Comparison of ENCODE assay signal across 15 mouse cellular contexts in the genomic region with DNA sequence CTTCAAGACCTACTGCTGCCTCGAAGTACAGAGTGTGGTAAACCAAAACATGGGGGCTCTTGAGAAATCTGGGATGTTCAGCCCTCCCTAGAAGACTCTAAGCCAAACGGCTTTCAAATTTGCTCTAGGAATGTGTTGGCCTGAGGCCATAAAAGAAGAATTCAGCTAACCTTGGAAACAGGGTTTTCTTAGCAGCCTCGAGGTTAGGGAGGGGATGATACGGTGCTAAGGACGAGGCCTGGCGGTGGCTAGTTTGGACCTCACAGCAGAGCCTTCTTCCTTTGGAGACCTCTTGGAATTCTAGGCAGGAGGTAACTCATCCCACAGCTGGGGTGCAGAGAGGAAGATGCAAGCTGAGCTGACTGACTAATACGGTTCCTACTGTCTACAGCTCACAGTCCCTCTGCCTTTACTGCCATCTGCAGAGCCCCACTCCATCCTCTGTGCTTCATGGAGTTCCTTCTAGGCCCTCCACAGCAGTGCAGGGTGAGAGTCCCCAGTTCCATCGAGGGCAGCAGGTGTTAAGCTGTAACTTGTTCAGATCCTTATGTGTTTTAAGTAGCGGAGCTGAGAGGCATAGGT. TPM values are rescaled to one million over a fixed set of nuclear protein-coding genes. Genes with fewer than 3 reads are reported as not detected.
DNase-seq lines count a peak whose midpoint lies in the region; ATAC-seq and TF ChIP-seq lines count a peak whose summit lies in the region.
"Had no signal": no experiment of that assay in that cellular context is flagged by ENCODE, and none has a peak within 500 bp of the region (broad histone marks: within the 10 kb centered on the region; RNA-seq: fewer than 3 reads in every experiment).

No protein-coding gene starts in this region.

- TF ChIP-seq POLR2A in olfactory bulb, adult 2 months (IDR thresholded peaks at IDR 0.05; ENCODE audit: insufficient read depth, low read depth, low read length) = no peak

- no peak for TF ChIP-seq CTCF in olfactory bulb, adult 2 months (IDR thresholded peaks at IDR 0.05; ENCODE audit: insufficient read depth, low read depth, low read length)

- peaks cover 26% of the 10 kb centered on the region for H3K4me1 ChIP-seq in olfactory bulb, adult 2 months (ENCODE audit: control insufficient read depth, insufficient read depth, low read length)

- peak overlapping the region; percentile 42; the same call in 1 of the 2 replicates for H3K27ac ChIP-seq in olfactory bulb, adult 2 months (ENCODE audit: insufficient read depth, low read depth, low read length)
- H3K27ac ChIP-seq: hindbrain, embryonic 15.5 days; liver, embryonic 14.5 days; midbrain, embryonic 15.5 days had no signal

- 36% methylated on average over 9 of the region's 9 CpGs for WGBS in olfactory bulb, adult 2 months

- ATAC-seq in frontal cortex, adult (ENCODE audit: low TSS enrichment) = 0 out of 2 replicates have a peak, but pooled peaks have one; percentile 57
- ATAC-seq: activated CD4-positive, CD25-positive, alpha-beta regulatory T cell, adult 4 months; midbrain, embryonic 15.5 days had no signal

- DNase-seq in frontal cortex, postnatal 36 days (ENCODE audit: low spot score in 2 of 2) = no peak
- DNase-seq in kidney, postnatal 14 days = peak; percentile 43
- no peak for DNase-seq in kidney, adult 9 months
- peak; percentile 20 for DNase-seq in ovary, postnatal 14 days (ENCODE audit: low spot score)
- DNase-seq in ovary, postnatal 36 days (ENCODE audit: low spot score) = no peak
- no peak for DNase-seq in natural killer cell, adult 2 months (ENCODE audit: low spot score in 2 of 2)
- DNase-seq: cerebellum, adult 11 months; cerebellum, postnatal 36 days; thymus, adult 18-20 months had no signal

- H3K4me3 ChIP-seq in olfactory bulb, adult 2 months (ENCODE audit: insufficient read depth, low read depth, low read length) = no peak overlapping the region
- H3K4me3 ChIP-seq: hindbrain, embryonic 15.5 days; midbrain, embryonic 15.5 days had no signal

RNA-seq across cellular contexts. Expression of a gene that starts 22.8 kb away (rescaled TPM):
- 51.7 TPM in 1 of 2 replicates, not detected in the other for polyA plus RNA-seq in olfactory bulb, adult 2 months (2012; ENCODE audit: insufficient read depth, insufficient read length, low replicate concordance, missing spikeins)

RNA-seq across cellular contexts. Expression of a gene that starts 22.9 kb away (rescaled TPM):
- 66.5 and 504 TPM in 2 replicates for polyA plus RNA-seq in olfactory bulb, adult 2 months (2012; ENCODE audit: insufficient read depth, insufficient read length, low replicate concordance, missing spikeins)

Comparison
In these comparisons a context has a peak if more than half of its experiments do, and no peak if none do; other contexts are left out.
1. DNase-seq: peak in kidney, postnatal 14 days (single experiment) and ovary, postnatal 14 days (single experiment); none in frontal cortex, postnatal 36 days (0 of 2), kidney, adult 9 months (single experiment), ovary, postnatal 36 days (single experiment) and natural killer cell, adult 2 months (0 of 2).